Mouse (Mus musculus) limb, embryonic 13.5 days (tissue): ENCODE measurements around the gene Trpc4. TPM values are rescaled to one million over a fixed set of nuclear protein-coding genes. Genes with fewer than 3 reads are reported as not detected.
A peak's percentile ranks its signal among the peaks of the same experiment; 100 is the strongest.

Source experiments
- ATAC-seq: fragments of 200-750 bp; cut with Nextera tagmentation; 2 replicates; pipeline ENCODE4 v1.8.0; 2017; ENCODE audit warnings: low read depth, moderate number of reproducible peaks, moderate TSS enrichment; ENCODE audit not compliant: low FRiP score
- H3K27ac ChIP-seq: fragments of 300-500 bp; sonication (generic); 2 replicates; pipeline ENCODE4 v1.5.1; 2015; ENCODE audit warnings: inconsistent platforms, mild to moderate bottlenecking, moderate library complexity
- H3K27me3 ChIP-seq: fragments of 300-500 bp; sonication (generic); 2 replicates; pipeline ENCODE4 v1.6.1; 2015; ENCODE audit warnings: mild to moderate bottlenecking, inconsistent platforms
- H3K36me3 ChIP-seq: fragments of 300-500 bp; sonication (generic); 2 replicates; pipeline ENCODE4 v1.6.1; 2015; ENCODE audit warnings: inconsistent platforms, mild to moderate bottlenecking, moderate library complexity
- H3K4me1 ChIP-seq: fragments of 300-500 bp; sonication (generic); 2 replicates; pipeline ENCODE4 v1.6.1; 2015; ENCODE audit warnings: inconsistent platforms
- H3K4me2 ChIP-seq: fragments of 300-500 bp; sonication (generic); replicated peaks from 2 replicates; pipeline ENCODE4 v1.6.1; 2015; ENCODE audit warnings: inconsistent platforms, mild to moderate bottlenecking, moderate library complexity
- H3K4me3 ChIP-seq: fragments of 300-500 bp; sonication (generic); 2 replicates; pipeline ENCODE4 v1.5.1; 2015; ENCODE audit warnings: moderate library complexity, mild to moderate bottlenecking, inconsistent platforms
- H3K9ac ChIP-seq: fragments of 300-500 bp; sonication (generic); 2 replicates; pipeline ENCODE4 v1.6.1; 2015; ENCODE audit warnings: mild to moderate bottlenecking, inconsistent platforms
- H3K9me3 ChIP-seq: fragments of 300-500 bp; sonication (generic); 2 replicates; pipeline ENCODE4 v1.6.1; 2016; ENCODE audit warnings: inconsistent platforms
- WGBS: fragments of 180-500 bp; shearing (Covaris S2); methylation state at CpG from one replicate; pipeline ENCODE4 v1.1.7; 2015; 5-methylcytosine and 5-hydroxymethylcytosine counted together
- polyA plus RNA-seq: library from polyadenylated mRNA; unstranded; fragments of >200 nt; fragmentation: Nextera tagmentation; extraction: Ambion mirVana; gene quantifications from 2 replicates; pipeline ENCODE4 v1.2.1, GENCODE M21; 2015

Gene Trpc4
- polyA plus RNA-seq, 1 experiment from 2014 or later = 2.2 TPM

GRCm38 (mm10) chr3:54289731-54290130 is 133.9 kb downstream of the Trpc4 start:
- Histone ChIP-seq H3K27ac (no peak overlapping the region), H3K9ac (no peak overlapping the region), H3K27me3 (no peaks in the 10 kb centered on the region), H3K4me3 (no peak overlapping the region), H3K36me3 (no peaks in the 10 kb centered on the region), H3K4me1 (0 out of 2 replicates have a peak, but pooled peaks cover 9% of the 10 kb centered on the region), H3K4me2 (no peak overlapping the region), H3K9me3 (no peaks in the 10 kb centered on the region)
- ATAC-seq = no peak
- WGBS = 9% methylated on average over 3 of the region's 3 CpGs

- Histone ChIP-seq H3K4me2 (0 out of 2 replicates have a peak overlapping the region, but pooled peaks have one; percentile 5), H3K27me3 (no peaks in the 10 kb centered on the region), H3K9me3 (no peaks in the 10 kb centered on the region), H3K4me3 (no peak overlapping the region), H3K27ac (peak overlapping the region; percentile 11; the same call in 1 of the 2 replicates), H3K36me3 (no peaks in the 10 kb centered on the region), H3K4me1 (0 out of 2 replicates have a peak, but pooled peaks cover 4% of the 10 kb centered on the region), H3K9ac (no peak overlapping the region)
- peak; percentile 80 for ATAC-seq
- WGBS = 21% methylated on average over 5 of the region's 5 CpGs
Observed at GRCm38 (mm10) chr3:54310604-54311003, 154.8 kb downstream of the Trpc4 start.

GRCm38 (mm10) chr3:54314055-54314454 is 158.2 kb downstream of the Trpc4 start:
- H3K27me3 ChIP-seq = no peaks in the 10 kb centered on the region
- H3K9ac ChIP-seq = no peak overlapping the region
- H3K27ac ChIP-seq = no peak overlapping the region
- 0 out of 2 replicates have a peak, but pooled peaks cover 4% of the 10 kb centered on the region for H3K4me1 ChIP-seq
- no peaks in the 10 kb centered on the region for H3K36me3 ChIP-seq
- H3K4me3 ChIP-seq = no peak overlapping the region
- ATAC-seq = no peak
- 40% methylated on average over 2 of the region's 2 CpGs for WGBS
- H3K4me2 ChIP-seq = no peak overlapping the region
- H3K9me3 ChIP-seq = no peaks in the 10 kb centered on the region

GRCm38 (mm10) chr3:54352891-54353652 is 197.2 kb downstream of the Trpc4 start:
- H3K9ac ChIP-seq = no peak overlapping the region
- no peaks in the 10 kb centered on the region; the same call in 1 of the 2 replicates for H3K27me3 ChIP-seq
- no peak overlapping the region for H3K27ac ChIP-seq
- no peak overlapping the region for H3K4me2 ChIP-seq
- H3K36me3 ChIP-seq = no peaks in the 10 kb centered on the region
- no peaks in the 10 kb centered on the region for H3K9me3 ChIP-seq
- WGBS = 25% methylated on average over 9 of the region's 9 CpGs
- H3K4me1 ChIP-seq = no peaks in the 10 kb centered on the region
- H3K4me3 ChIP-seq = no peak overlapping the region
- ATAC-seq = no peak

GRCm38 (mm10) chr3:54357561-54357960 is 201.7 kb downstream of the Trpc4 start:
- WGBS = 72% methylated on average over 3 of the region's 3 CpGs

GRCm38 (mm10) chr3:54358463-54359189 is 202.8 kb downstream of the Trpc4 start:
- H3K27ac ChIP-seq = 0 out of 2 replicates have a peak overlapping the region, but pooled peaks have one; percentile 10
- WGBS = 16% methylated on average over 15 of the region's 15 CpGs

More at GRCm38 (mm10) chr3:54357561-54357960, 201.7 kb downstream of the Trpc4 start:
- no peak overlapping the region for H3K27ac ChIP-seq
- no peak overlapping the region for H3K9ac ChIP-seq
- ATAC-seq = no peak
- no peaks in the 10 kb centered on the region for H3K9me3 ChIP-seq
- H3K27me3 ChIP-seq = peaks cover 4% of the 10 kb centered on the region
- peaks cover 21% of the 10 kb centered on the region for H3K4me1 ChIP-seq
- no peak overlapping the region for H3K4me3 ChIP-seq
- no peak overlapping the region for H3K4me2 ChIP-seq
- H3K36me3 ChIP-seq = no peaks in the 10 kb centered on the region

GRCm38 (mm10) chr3:54360897-54361296 is 205.1 kb downstream of the Trpc4 start, which contains the start of gene Postn:
Gene Postn, plus strand, starts transcription at chr3:54361109.
- Histone ChIP-seq H3K4me2 (peak within 1 kb of the TSS; percentile 49), H3K9ac (peak within 1 kb of the TSS; percentile 40), H3K27ac (peak within 1 kb of the TSS; percentile 33; the same call in 1 of the 2 replicates), H3K4me3 (peak within 1 kb of the TSS; percentile 35), H3K36me3 (no peaks in the 10 kb centered on the region), H3K9me3 (no peaks in the 10 kb centered on the region), H3K4me1 (peaks cover 23% of the 10 kb centered on the region), H3K27me3 (peaks cover 4% of the 10 kb centered on the region; the same call in 1 of the 2 replicates)
- ATAC-seq = peak; percentile 72; the same call in 1 of the 2 replicates
- 26% methylated on average over 6 of the region's 6 CpGs for WGBS

More at GRCm38 (mm10) chr3:54358463-54359189, 202.8 kb downstream of the Trpc4 start:
- Histone ChIP-seq H3K9ac (no peak overlapping the region), H3K4me3 (peak overlapping the region; percentile 1; the same call in 1 of the 2 replicates), H3K27me3 (peaks cover 4% of the 10 kb centered on the region; the same call in 1 of the 2 replicates), H3K4me2 (peak overlapping the region; percentile 51), H3K9me3 (no peaks in the 10 kb centered on the region), H3K36me3 (no peaks in the 10 kb centered on the region), H3K4me1 (peaks cover 23% of the 10 kb centered on the region)
- ATAC-seq = peak; percentile 75; the same call in 1 of the 2 replicates

GRCm38 (mm10) chr3:54361656-54362055 is 205.8 kb downstream of the Trpc4 start:
- Histone ChIP-seq H3K27ac (no peak overlapping the region), H3K9me3 (no peaks in the 10 kb centered on the region), H3K36me3 (0 out of 2 replicates have a peak, but pooled peaks cover 4% of the 10 kb centered on the region), H3K4me2 (peak overlapping the region; percentile 48), H3K9ac (peak overlapping the region; percentile 40; the same call in 1 of the 2 replicates), H3K4me1 (peaks cover 23% of the 10 kb centered on the region), H3K27me3 (peaks cover 4% of the 10 kb centered on the region; the same call in 1 of the 2 replicates), H3K4me3 (peak overlapping the region; percentile 28)
- ATAC-seq = no peak

Other genes starting within 250 kb of the Trpc4 start
- 202 and 208 TPM in 2 replicates for gene Postn, start 205.1 kb downstream of the Trpc4 start, polyA plus RNA-seq